Mouse (Mus musculus): ENCODE measurements around the gene Prrg4.

DNA sequence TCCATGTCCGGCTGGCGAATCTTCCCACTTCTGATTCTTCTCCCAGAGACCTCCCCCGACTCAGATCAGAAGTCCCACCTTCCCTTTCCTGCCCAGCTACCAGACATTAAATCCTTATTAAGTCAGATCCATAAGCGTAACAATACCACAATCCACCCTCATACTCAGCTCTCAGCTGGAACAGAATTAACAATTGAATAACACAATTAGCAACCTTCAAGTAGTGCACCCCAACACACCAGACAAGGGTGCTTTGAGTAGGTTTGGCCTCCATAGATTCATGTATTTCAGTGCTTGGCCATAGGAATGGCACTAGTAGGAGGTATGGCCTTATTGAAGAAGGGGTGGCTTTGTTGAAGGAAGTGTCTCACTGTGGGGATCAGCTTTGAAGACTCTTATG, 23.5 kb downstream of the Prrg4 start:
- TF ChIP-seq GATA1 (IDR thresholded peaks at IDR 0.05; ENCODE audit: borderline replicate concordance, low read length) (no peak), FLI1 (IDR thresholded peaks at IDR 0.05; ENCODE audit: low read length) (no peak)
